Mouse (Mus musculus): ENCODE measurements at regions not wholly inside any gene's neighbourhood (a gene's known extent, or its start where the extent isn't known, plus 50 kb on each side); places are given as distances from the start of the nearest gene placed in this dataset.

DNA sequence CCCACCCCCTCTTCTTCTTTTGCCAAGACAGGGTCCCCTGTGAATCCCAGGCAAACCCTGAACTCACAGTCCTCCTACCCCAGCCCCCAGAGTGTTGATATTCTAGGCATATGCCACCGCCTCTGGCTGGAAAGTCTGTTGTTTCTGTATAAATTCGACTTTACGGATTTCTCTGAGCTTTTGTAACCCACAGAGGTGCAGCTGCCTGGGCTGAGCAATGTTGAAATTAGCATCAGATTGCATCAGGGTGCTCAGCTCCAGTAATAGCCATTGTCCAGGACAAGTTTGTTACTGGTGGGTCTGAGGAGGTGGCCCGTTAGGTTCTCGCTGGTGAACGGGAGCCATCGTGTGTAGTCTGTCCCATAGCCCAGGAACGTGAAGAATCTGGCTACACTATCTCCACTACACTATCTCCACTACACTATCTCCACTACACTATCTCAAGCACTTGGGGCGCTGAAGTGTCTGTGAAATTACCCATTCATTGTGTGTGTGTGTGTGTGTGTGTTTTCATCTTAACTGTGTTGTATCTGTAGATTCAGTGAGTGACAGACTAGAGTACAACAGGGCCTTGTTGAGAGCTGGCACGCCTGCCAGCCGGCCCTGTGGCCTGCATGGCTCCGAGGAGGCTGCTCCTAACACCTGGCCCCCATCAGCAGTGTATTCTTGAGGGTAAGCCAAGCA lies 92.4 kb upstream of the Hnrnpk start:
- no peak for DNase-seq

DNA sequence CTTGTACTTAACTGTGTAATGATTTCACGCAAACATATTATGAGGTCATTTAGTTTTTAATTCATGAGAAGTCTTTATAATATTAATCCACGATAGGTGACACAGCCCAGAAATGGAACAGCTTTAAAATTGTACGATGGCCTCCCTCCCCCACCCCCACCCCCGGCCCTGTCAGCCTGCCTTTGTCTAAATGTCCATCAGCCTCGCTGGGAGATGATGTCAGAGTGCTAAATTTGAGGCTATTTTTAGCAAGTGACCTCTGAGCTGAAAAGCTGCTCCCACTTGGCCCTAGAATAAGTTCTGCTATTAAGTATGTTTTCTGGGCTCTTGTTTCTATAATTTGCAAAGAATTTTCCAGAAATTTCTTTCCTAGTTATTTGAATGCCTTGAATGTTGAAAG lies 91.6 kb upstream of the Hnrnpk start:
- DNase-seq = peak; percentile 60

DNA sequence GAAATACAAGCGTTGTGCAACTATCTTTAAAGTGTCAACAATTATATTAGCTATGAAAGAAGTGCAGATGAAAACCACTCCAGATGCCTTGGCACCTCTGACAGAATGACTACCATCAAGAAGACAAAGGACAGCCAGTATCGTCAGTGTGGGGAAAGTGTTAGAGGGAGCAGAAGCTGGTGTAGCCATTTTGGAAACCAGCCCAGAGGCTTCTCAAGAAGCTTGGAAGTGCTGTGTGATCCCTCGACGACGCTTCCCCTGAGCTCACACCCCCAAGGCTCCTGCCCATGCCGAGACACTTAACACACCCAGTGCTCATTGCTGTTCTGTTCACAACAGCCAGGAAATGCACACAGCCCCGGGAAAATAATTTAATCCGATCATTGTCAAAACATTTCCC lies 87.7 kb upstream of the Hnrnpk start:
- DNase-seq = no peak

DNA sequence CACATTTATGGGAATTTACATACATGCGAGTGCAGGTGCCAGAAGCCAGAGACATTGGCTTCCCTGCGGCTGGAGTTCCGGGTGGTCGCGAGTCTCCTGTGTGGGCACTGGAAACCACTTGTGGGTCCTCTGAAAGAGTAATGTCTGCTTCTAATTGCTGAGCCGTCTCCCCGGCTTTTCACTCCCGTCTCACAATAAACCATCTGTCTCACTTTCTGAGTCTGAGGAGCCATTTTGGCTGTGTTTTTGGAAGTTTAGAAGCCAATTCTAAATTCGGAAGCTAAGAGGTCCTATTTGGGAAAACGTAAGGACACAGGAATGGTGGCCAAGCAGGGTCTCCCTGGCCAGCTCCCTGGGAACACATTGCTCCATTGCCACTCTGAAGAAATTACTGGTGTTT lies 81.9 kb upstream of the Hnrnpk start:
- DNase-seq = no peak

DNA sequence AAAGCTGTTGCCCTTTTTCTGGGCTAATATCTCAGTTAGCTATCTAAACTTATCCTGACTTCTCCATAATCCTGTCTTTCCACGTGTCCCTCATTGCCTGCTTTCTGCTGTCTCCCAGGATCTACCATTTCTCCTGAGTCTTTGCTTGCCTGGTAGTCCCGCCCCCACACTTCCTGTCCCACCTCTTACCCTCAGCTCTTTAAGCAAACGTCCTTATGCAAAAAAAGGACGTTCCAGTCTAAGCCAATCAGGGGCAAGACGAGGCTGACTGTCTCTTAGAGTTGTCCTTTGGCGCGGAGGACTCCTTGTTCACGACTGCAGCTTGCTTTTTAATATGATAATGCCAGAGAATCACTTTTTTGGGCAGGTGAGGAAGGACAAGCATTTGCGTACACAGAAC lies 79.6 kb upstream of the Hnrnpk start:
- no peak for DNase-seq

DNA sequence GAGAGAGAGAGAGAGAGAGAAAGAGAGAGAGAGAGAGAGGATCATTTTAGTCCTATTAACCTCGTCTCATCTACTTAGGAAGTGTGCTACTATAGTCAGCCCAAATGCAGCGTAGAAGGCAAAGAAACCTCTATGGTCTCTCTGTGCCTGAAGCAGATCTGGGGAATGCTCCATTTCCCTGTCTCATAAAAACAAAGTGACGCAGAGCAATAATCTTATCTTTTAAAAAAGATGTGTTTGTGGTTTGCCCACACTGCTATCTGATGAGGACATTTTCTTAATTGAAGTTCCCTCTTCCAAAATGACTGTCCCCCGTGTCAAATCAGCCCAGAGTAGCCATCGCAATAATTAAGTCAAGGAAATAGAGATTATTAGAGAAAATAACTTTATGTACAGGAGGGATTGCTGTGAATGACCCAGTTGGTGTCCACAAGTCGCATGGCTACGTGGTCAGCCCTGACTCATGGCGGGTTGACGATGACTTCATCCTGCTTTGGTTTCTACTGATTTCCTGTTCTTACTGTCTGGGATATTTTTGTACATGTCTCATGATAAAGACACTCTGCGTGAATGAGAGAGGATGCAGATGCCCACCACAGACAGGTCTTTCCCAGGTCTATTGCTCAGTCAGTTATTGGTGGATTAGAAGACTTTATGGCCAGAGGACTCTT lies 77.9 kb upstream of the Hnrnpk start:
- no peak for DNase-seq

DNA sequence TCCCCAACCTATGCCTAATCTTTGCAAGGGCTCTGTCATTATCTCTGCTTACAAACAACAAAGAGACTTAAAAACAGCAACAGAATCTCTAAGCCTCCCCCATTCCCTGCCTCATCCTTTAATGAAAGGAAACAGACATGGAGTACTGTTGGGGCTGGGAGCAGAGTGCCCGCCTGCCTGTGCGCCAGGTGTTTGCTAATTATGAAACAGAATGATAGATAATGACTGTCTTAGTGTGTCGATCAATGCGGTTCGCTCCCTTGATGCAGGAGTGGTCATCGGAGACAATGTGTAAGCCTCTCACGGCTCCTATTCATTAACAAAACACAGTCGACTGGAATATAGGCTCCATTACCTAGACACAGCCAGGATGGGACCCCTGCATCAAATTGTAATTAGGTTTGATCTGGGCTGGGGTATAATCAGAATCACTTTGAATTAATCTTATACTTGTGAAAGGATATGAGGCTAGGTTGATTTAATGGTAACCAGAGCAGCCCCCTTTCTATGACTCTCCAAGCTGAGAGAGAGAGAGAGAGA lies 77.3 kb upstream of the Hnrnpk start:
- DNase-seq = no peak

DNA sequence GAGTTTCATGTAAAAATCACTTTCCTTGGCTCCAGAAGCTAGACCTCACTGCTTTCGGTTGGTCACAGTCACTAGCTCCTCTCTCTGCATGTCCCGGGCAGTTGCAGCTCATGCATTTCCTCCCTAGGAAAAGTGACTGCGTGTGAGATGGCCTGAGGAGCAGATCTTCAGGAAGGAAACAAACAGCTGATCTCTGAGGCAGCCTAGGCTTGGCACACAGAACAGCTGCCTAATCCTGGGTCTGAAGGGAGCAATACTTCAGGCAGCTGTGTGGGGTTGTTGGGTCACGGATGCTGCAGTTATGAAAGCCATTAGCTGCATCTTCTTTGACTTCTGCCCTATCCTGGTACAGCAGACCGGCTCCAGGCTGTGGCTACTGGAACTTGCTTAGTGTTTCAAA lies 75.3 kb upstream of the Hnrnpk start:
- no peak for DNase-seq

DNA sequence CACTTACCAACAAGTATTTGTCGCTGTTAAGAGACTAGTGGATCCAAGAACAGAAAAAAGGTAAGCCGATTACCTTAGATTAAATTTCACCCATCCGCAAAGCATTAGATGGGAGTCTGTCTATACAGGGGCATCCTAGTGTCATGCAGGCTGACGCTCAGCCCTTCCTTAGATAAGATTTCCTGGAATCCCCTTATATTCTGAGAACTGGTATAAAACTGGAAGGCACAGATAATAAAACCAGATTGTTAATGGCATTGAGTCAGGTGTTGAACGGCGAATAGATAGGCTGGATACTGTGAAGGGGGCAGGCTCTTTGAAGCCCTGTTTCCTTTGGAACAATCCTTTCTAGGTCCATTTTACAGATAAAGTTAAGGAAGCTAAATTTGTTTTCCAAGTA lies 74.1 kb upstream of the Hnrnpk start:
- no peak for DNase-seq

DNA sequence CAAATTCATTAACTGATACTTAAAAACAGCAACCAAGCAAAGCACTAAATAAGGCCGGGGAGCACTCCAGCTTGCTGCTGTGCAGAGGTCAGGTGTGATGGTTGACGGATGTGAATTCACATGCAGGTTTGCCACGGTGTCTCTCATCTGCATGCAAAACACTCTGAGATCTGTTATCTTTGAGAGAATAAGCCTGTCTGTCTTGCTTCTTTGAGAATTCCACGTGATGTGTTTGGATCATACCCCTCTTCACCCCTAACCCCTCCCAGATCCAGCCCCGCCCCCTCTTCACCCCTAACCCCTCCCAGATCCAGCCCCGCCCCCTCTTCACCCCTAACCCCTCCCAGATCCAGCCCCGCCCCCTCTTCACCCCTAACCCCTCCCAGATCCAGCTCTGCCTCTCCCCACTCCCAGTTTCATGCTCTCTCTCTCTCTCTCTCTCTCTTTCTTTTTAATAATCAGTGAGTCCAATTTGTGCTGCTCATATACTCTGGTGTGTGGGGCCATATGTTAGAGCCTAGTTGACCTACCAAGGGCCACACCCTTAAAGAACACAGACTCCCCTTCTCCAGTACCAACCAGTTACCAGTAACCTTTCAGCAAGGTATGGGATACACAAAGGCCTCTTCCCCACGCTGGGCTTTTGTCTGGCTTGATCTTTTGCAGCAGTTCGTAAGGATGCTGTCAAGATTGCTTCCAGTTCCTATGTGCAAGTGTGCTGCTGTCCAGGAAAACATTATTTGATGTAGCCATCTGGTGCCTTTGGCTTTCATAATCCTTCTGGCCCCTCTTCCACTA lies 73.1 kb upstream of the Hnrnpk start:
- DNase-seq = peak; percentile 26

DNA sequence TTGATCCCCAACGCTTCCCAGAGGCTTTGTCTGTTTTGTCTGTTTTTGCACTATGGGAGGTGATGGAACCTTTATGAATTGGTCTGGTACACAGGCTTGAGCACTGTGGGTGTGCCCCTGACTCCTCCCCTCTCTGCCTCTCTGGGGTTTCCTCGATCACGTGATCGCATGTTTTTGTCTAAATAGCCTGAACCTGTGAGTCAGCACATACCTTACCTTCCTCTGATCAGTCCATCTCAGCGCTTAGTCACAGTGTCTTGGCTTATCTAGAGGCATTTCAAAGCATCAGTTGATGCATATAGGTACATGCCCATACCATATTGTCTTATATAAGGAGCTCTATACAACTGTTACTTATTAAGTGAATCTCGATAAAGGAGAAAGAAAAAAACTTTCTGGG lies 72.4 kb upstream of the Hnrnpk start:
- no peak for DNase-seq

DNA sequence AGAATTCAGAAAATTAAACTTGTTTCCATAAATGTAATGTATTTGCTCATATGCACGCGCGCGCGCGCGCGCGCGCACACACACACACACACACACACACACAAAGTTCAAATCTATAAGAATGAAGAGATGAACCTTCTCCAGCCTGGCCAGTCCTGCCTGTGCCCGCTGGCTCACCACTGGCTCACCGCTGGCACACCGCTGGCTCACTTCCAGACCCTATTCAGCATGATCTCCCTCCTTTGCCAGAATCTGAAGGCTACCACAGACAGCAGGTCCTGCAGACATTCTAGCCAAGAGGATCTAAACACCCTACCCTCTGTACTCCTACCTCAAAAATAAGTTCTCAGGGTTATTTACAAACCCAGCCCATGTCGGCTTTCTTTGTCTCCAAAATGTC lies 69.3 kb upstream of the Hnrnpk start:
- no peak for DNase-seq

DNA sequence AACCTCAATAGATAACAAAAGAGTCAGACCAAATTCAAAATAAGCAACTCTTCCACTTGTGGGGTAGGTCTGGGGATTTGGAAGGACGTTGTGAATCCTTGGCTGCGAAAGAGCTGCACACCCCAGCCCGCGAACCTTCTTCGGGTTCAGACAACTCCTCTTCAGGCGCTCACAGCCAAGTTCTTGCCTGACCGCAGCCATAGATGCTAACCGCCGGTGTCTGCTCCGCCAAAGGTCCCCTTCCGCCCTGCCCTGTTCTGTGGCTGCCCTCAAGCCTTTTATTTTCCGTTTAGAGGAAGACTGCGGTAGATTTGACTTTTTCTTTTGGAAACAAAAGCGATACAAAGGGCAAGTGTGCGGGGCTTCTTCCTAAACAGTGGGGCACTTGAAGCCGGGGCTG lies 68.6 kb upstream of the Hnrnpk start:
- DNase-seq = peak; percentile 36

DNA sequence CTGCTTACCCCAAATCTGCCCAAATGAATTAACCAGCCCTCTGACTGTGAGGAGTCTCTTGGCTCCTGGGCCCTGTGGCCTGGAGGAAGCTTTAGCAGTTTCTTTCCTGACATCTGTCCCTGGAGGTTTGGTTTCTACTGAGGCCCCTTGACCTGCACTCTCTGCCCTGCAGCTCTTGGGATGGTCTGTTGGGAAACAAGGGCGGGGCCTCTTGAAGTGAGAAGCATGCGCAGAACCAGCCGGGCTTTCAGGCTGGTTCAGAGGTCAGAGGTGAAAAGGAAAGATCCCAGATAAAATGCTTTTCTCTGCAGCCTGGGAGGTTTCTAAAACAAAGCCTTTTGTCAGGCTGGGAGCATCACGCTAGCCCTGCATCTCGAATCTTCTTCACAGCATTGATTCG lies 66.6 kb upstream of the Hnrnpk start:
- DNase-seq = peak; percentile 39

DNA sequence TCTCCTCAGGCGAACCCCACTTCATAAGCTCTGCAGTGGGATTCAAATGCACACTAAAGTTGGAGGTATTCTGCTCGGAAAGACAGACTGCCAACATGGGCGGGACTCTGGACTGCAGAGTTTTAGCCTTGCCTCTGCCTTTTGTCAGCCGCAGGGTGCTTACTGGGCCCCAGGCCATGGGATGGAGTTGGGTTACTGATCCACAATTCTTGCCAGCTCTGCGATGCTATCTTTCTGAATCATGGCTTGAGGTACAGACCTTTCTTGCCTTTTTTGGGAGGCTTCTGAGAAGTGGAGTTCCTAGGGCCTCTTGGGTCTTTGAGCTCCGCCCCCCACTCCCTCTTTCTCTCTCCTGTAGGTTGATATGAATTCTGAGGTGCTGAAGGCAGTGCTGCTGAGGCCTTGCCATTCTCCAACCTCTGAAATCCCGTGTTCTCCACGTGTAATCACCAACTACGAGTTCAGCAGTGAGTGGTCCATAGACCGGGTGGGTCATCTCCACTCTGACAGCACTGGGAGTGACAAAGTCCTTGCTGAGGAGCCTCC lies 64.0 kb upstream of the Hnrnpk start:
- DNase-seq = no peak

DNA sequence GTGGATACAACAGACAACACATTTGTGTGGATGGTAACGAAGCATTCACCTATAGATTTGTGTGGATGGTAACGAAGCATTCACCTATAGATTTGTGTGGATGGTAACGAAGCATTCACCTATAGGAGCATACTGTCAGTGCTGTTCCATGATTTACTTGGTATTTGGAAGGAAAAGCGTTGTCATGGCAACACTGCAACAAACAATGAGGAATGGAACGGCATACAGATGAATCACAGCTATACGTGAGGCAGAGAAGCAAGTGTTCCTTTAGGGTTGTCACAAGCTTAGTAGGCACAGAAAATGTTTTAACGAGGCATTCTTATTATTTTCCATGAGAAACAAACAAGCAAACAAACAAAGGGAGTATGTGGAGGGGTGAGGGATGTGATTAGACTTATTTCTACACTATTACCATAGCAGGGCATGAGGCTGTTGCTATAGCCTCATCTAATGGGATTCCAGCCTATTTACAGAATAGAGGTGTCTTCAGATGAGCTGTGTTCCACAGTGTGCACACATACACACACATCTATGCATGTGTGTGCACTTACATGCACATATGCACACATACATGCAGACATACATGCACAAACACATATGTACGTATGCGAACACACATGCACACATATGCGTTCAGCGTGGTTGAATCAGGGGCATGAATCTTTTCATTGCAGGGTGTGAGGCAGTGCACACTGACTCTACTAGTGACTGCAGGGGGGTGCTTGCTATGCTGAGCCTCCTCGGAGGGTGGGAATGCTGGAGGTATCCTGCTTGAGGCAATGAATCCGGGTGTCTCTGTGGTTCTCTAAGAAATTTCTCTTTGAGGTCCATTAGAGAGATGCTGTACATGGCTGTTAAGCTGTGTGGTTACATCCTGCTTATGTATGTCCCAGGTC lies 62.3 kb upstream of the Hnrnpk start:
- peak; percentile 42 for DNase-seq
